Mouse (Mus musculus): ENCODE data around the gene Zc3h15. TPM values are rescaled to one million over a fixed set of nuclear protein-coding genes. Genes with fewer than 3 reads are reported as not detected.

The Zc3h15 gene
- polyA plus RNA-seq, 1 experiment from 2014 or later = 83.4 TPM

- no peak for ATAC-seq (ENCODE audit: extremely low read depth, insufficient number of reproducible peaks, low FRiP score, low TSS enrichment)
- Histone ChIP-seq H3K27me3 (replicated peaks) (no peaks in the 10 kb centered on the region), H3K4me1 (peaks cover 38% of the 10 kb centered on the region), H3K4me3 (no peak overlapping the region), H3K36me3 (peaks cover 28% of the 10 kb centered on the region), H3K9me3 (no peaks in the 10 kb centered on the region), H3K27ac (replicated peaks) (no peak overlapping the region), H3K9ac (no peak overlapping the region), H3K4me2 (no peak overlapping the region)
- 89% methylated on average over 9 of the region's 9 CpGs for WGBS
Observed at GRCm38 (mm10) chr2:83674896-83675295, 30.7 kb downstream of the Zc3h15 start.

- Histone ChIP-seq H3K4me2 (no peak overlapping the region), H3K36me3 (peaks cover 28% of the 10 kb centered on the region), H3K27ac (replicated peaks) (peak overlapping the region; percentile 33), H3K9ac (no peak overlapping the region), H3K4me3 (no peak overlapping the region), H3K4me1 (peaks cover 38% of the 10 kb centered on the region), H3K9me3 (no peaks in the 10 kb centered on the region), H3K27me3 (replicated peaks) (no peaks in the 10 kb centered on the region)
- no peak for ATAC-seq (ENCODE audit: extremely low read depth, insufficient number of reproducible peaks, low FRiP score, low TSS enrichment)
- 39% methylated on average over 5 of the region's 5 CpGs for WGBS
Observed at GRCm38 (mm10) chr2:83675681-83676080, 31.4 kb downstream of the Zc3h15 start.

GRCm38 (mm10) chr2:83676226-83676870 lies 32.1 kb downstream of the Zc3h15 start:
- Histone ChIP-seq H3K9ac (peak overlapping the region; percentile 21; the same call in 1 of the 2 replicates), H3K4me2 (no peak overlapping the region), H3K9me3 (no peaks in the 10 kb centered on the region), H3K4me1 (peaks cover 38% of the 10 kb centered on the region), H3K36me3 (peaks cover 28% of the 10 kb centered on the region), H3K4me3 (no peak overlapping the region), H3K27me3 (replicated peaks) (no peaks in the 10 kb centered on the region), H3K27ac (replicated peaks) (peak overlapping the region; percentile 45)
- no peak for ATAC-seq (ENCODE audit: extremely low read depth, insufficient number of reproducible peaks, low FRiP score, low TSS enrichment)
- WGBS = 73% methylated on average over 4 of the region's 4 CpGs

- H3K4me1 ChIP-seq = peaks cover 13% of the 10 kb centered on the region
- no peaks in the 10 kb centered on the region for H3K36me3 ChIP-seq
- H3K4me2 ChIP-seq = no peak overlapping the region
- no peak overlapping the region for H3K4me3 ChIP-seq
- no peaks in the 10 kb centered on the region for H3K27me3 ChIP-seq (replicated peaks)
- H3K9ac ChIP-seq = no peak overlapping the region
- ATAC-seq (ENCODE audit: extremely low read depth, insufficient number of reproducible peaks, low FRiP score, low TSS enrichment) = no peak
- H3K27ac ChIP-seq (replicated peaks) = 0 out of 2 replicates have a peak overlapping the region, but pooled peaks have one; percentile 20
- H3K9me3 ChIP-seq = no peaks in the 10 kb centered on the region
- WGBS = 80% methylated on average over 8 of the region's 8 CpGs
Observed at GRCm38 (mm10) chr2:83681332-83681731, 37.1 kb downstream of the Zc3h15 start.

- Histone ChIP-seq H3K27me3 (replicated peaks) (no peaks in the 10 kb centered on the region), H3K4me2 (no peak overlapping the region), H3K9ac (no peak overlapping the region), H3K36me3 (no peaks in the 10 kb centered on the region), H3K27ac (replicated peaks) (no peak overlapping the region), H3K4me3 (no peak overlapping the region), H3K4me1 (peaks cover 9% of the 10 kb centered on the region), H3K9me3 (no peaks in the 10 kb centered on the region)
- no peak for ATAC-seq (ENCODE audit: extremely low read depth, insufficient number of reproducible peaks, low FRiP score, low TSS enrichment)
- WGBS = 82% methylated on average over 6 of the region's 6 CpGs
Observed at GRCm38 (mm10) chr2:83681785-83682184, 37.5 kb downstream of the Zc3h15 start.

GRCm38 (mm10) chr2:83682282-83682681 lies 38.0 kb downstream of the Zc3h15 start:
- no peak overlapping the region for H3K9ac ChIP-seq
- no peak overlapping the region for H3K27ac ChIP-seq (replicated peaks)
- H3K4me1 ChIP-seq = peaks cover 7% of the 10 kb centered on the region
- ATAC-seq (ENCODE audit: extremely low read depth, insufficient number of reproducible peaks, low FRiP score, low TSS enrichment) = no peak
- H3K27me3 ChIP-seq (replicated peaks) = no peaks in the 10 kb centered on the region
- no peak overlapping the region for H3K4me2 ChIP-seq
- WGBS = 53% methylated on average over 8 of the region's 8 CpGs
- H3K4me3 ChIP-seq = no peak overlapping the region
- no peaks in the 10 kb centered on the region for H3K9me3 ChIP-seq
- H3K36me3 ChIP-seq = no peaks in the 10 kb centered on the region

- no peak overlapping the region for H3K4me3 ChIP-seq
- peaks cover 4% of the 10 kb centered on the region; the same call in 1 of the 2 replicates for H3K9me3 ChIP-seq
- WGBS = 66% methylated on average over 9 of the region's 9 CpGs
- H3K4me1 ChIP-seq = peaks cover 7% of the 10 kb centered on the region
- no peak overlapping the region for H3K4me2 ChIP-seq
- ATAC-seq (ENCODE audit: extremely low read depth, insufficient number of reproducible peaks, low FRiP score, low TSS enrichment) = no peak
- H3K9ac ChIP-seq = no peak overlapping the region
- no peaks in the 10 kb centered on the region; the same call in 1 of the 2 replicates for H3K36me3 ChIP-seq
- H3K27me3 ChIP-seq (replicated peaks) = no peaks in the 10 kb centered on the region
- no peak overlapping the region for H3K27ac ChIP-seq (replicated peaks)
Observed at GRCm38 (mm10) chr2:83683731-83684519, 39.7 kb downstream of the Zc3h15 start.

GRCm38 (mm10) chr2:83684691-83685090 lies 40.5 kb downstream of the Zc3h15 start:
- ATAC-seq (ENCODE audit: extremely low read depth, insufficient number of reproducible peaks, low FRiP score, low TSS enrichment) = no peak
- Histone ChIP-seq H3K4me3 (no peak overlapping the region), H3K9me3 (peaks cover 7% of the 10 kb centered on the region; the same call in 1 of the 2 replicates), H3K4me1 (peaks cover 7% of the 10 kb centered on the region), H3K27ac (replicated peaks) (no peak overlapping the region), H3K27me3 (replicated peaks) (no peaks in the 10 kb centered on the region), H3K4me2 (no peak overlapping the region), H3K9ac (no peak overlapping the region), H3K36me3 (no peaks in the 10 kb centered on the region; the same call in 1 of the 2 replicates)
- WGBS = 72% methylated on average over 8 of the region's 8 CpGs

GRCm38 (mm10) chr2:83690372-83690771 lies 46.1 kb downstream of the Zc3h15 start:
- H3K9ac ChIP-seq = no peak overlapping the region
- peaks cover 3% of the 10 kb centered on the region for H3K4me1 ChIP-seq
- H3K27ac ChIP-seq (replicated peaks) = no peak overlapping the region
- WGBS = 64% methylated on average over 2 of the region's 2 CpGs
- H3K9me3 ChIP-seq = peaks cover 7% of the 10 kb centered on the region; the same call in 1 of the 2 replicates
- no peak for ATAC-seq (ENCODE audit: extremely low read depth, insufficient number of reproducible peaks, low FRiP score, low TSS enrichment)
- no peak overlapping the region for H3K4me3 ChIP-seq
- no peak overlapping the region for H3K4me2 ChIP-seq
- H3K27me3 ChIP-seq (replicated peaks) = no peaks in the 10 kb centered on the region
- no peaks in the 10 kb centered on the region; the same call in 1 of the 2 replicates for H3K36me3 ChIP-seq

- Histone ChIP-seq H3K4me3 (no peak overlapping the region), H3K9ac (no peak overlapping the region), H3K4me1 (peaks cover 6% of the 10 kb centered on the region), H3K9me3 (peaks cover 7% of the 10 kb centered on the region; the same call in 1 of the 2 replicates), H3K4me2 (no peak overlapping the region), H3K27ac (replicated peaks) (no peak overlapping the region), H3K36me3 (no peaks in the 10 kb centered on the region; the same call in 1 of the 2 replicates), H3K27me3 (replicated peaks) (no peaks in the 10 kb centered on the region)
- no peak for ATAC-seq (ENCODE audit: extremely low read depth, insufficient number of reproducible peaks, low FRiP score, low TSS enrichment)
- 39% methylated on average over 10 of the region's 10 CpGs for WGBS
Observed at GRCm38 (mm10) chr2:83692651-83693545, 48.7 kb downstream of the Zc3h15 start.

- Histone ChIP-seq H3K9ac (no peak overlapping the region), H3K27ac (replicated peaks) (no peak overlapping the region), H3K9me3 (peaks cover under 1% of the 10 kb centered on the region; the same call in 1 of the 2 replicates), H3K4me1 (peaks cover 6% of the 10 kb centered on the region), H3K27me3 (replicated peaks) (no peaks in the 10 kb centered on the region), H3K36me3 (no peaks in the 10 kb centered on the region), H3K4me3 (no peak overlapping the region), H3K4me2 (no peak overlapping the region)
- no peak for ATAC-seq (ENCODE audit: extremely low read depth, insufficient number of reproducible peaks, low FRiP score, low TSS enrichment)
- 77% methylated on average over 7 of the region's 7 CpGs for WGBS
Observed at GRCm38 (mm10) chr2:83694061-83694460, 49.8 kb downstream of the Zc3h15 start.

Measured in heart, embryonic 13.5 days (tissue).